Mouse (Mus musculus) brain, embryonic 14.5 days (tissue): ENCODE measurements at regions not wholly inside any gene's neighbourhood (a gene's known extent, or its start where the extent isn't known, plus 50 kb on each side); places are given as distances from the start of the nearest gene placed in this dataset.

Experiments
- CTCF ChIP-seq: fragments of 200-500 bp; IDR thresholded peaks from 2 replicates; pipeline ENCODE4 v1.5.1; 2012; ENCODE audit warnings: inconsistent platforms, mild to moderate bottlenecking, moderate library complexity, borderline replicate concordance; ENCODE audit not compliant: insufficient read depth, insufficient read length; ENCODE audit errors: extremely low read depth
- POLR2A ChIP-seq: fragments of 200-500 bp; IDR thresholded peaks from 2 replicates; pipeline ENCODE4 v1.6.1; 2012; ENCODE audit warnings: mild to moderate bottlenecking, inconsistent platforms, borderline replicate concordance; ENCODE audit not compliant: poor library complexity, insufficient read depth, insufficient read length, severe bottlenecking; ENCODE audit errors: extremely low read depth

- TF ChIP-seq CTCF = no peak
- no peak for TF ChIP-seq POLR2A
Measured at GRCm38 (mm10) chr3:128413481-128413880, 517.4 kb upstream of the Fam241a start.
